In genomic region chr2:57900168-57900567, GRCm38 (mm10) we compare ENCODE assay signal across 16 mouse cellular contexts.
DNase-seq lines count a peak whose midpoint lies in the region; ATAC-seq and TF ChIP-seq lines count a peak whose summit lies in the region.
"Had no signal": no experiment of that assay in that cellular context is flagged by ENCODE, and none has a peak within 500 bp of the region (broad histone marks: within the 10 kb centered on the region; RNA-seq: fewer than 3 reads in every experiment).

No protein-coding gene starts in this region.

- intact Hi-C loops in left cerebral cortex, adult 2 months (cut with DNase I), result loop anchor here (2.0 kb wide), 2 partner anchors 31 to 51 kb away; no protein-coding TSS in a partner anchor

- no peak for ATAC-seq in embryonic facial prominence, embryonic 13.5 days (ENCODE audit: insufficient number of reproducible peaks, insufficient read depth, low FRiP score, low TSS enrichment, low read depth)
- ATAC-seq in limb, embryonic 14.5 days (ENCODE audit: low FRiP score, low read depth), result no peak
- no peak for ATAC-seq in intestine, postnatal 0 days
- ATAC-seq: intestine, embryonic 15.5 days had no signal

- peaks cover 10% of the 10 kb centered on the region; the same call in 1 of the 2 replicates for H3K4me1 ChIP-seq in embryonic facial prominence, embryonic 13.5 days
- H3K4me1 ChIP-seq in embryonic facial prominence, embryonic 10.5 days, result no peaks in the 10 kb centered on the region
- no peaks in the 10 kb centered on the region; the same call in 1 of the 2 replicates for H3K4me1 ChIP-seq in limb, embryonic 14.5 days (ENCODE audit: control insufficient read depth, insufficient read depth, low read length)
- H3K4me1 ChIP-seq in intestine, postnatal 0 days (replicated peaks; ENCODE audit: control insufficient read depth, insufficient read depth, low read length), result no peaks in the 10 kb centered on the region
- H3K4me1 ChIP-seq: intestine, embryonic 15.5 days; liver, embryonic 15.5 days; neural tube, embryonic 13.5 days had no signal

- peak overlapping the region; percentile 75 for H3K27ac ChIP-seq in embryonic facial prominence, embryonic 13.5 days
- no peak overlapping the region for H3K27ac ChIP-seq in embryonic facial prominence, embryonic 10.5 days (replicated peaks)
- peak overlapping the region; percentile 53; the same call in 1 of the 2 replicates for H3K27ac ChIP-seq in left cerebral cortex, adult 2 months
- H3K27ac ChIP-seq in limb, embryonic 14.5 days (replicated peaks; ENCODE audit: low read depth, low read length), result peak overlapping the region; percentile 41
- H3K27ac ChIP-seq in intestine, postnatal 0 days (ENCODE audit: low read depth, low read length), result no peak overlapping the region
- H3K27ac ChIP-seq: intestine, embryonic 15.5 days; liver, embryonic 15.5 days; neural tube, embryonic 13.5 days had no signal

- 85% methylated on average over 7 of the region's 7 CpGs for WGBS in embryonic facial prominence, embryonic 13.5 days
- WGBS in embryonic facial prominence, embryonic 10.5 days, result 93% methylated on average over 7 of the region's 7 CpGs
- WGBS in limb, embryonic 14.5 days, result 87% methylated on average over 7 of the region's 7 CpGs
- WGBS in intestine, postnatal 0 days, result 82% methylated on average over 7 of the region's 7 CpGs

- H3K27me3 ChIP-seq in embryonic facial prominence, embryonic 13.5 days, result no peaks in the 10 kb centered on the region
- no peaks in the 10 kb centered on the region for H3K27me3 ChIP-seq in embryonic facial prominence, embryonic 10.5 days (replicated peaks; ENCODE audit: low read depth, poor library complexity, severe bottlenecking)
- no peaks in the 10 kb centered on the region for H3K27me3 ChIP-seq in limb, embryonic 14.5 days (ENCODE audit: control insufficient read depth, insufficient read depth, low read length)
- no peaks in the 10 kb centered on the region for H3K27me3 ChIP-seq in intestine, postnatal 0 days (replicated peaks; ENCODE audit: control insufficient read depth, insufficient read depth, low read length)
- H3K27me3 ChIP-seq: heart, embryonic 12.5 days; intestine, embryonic 15.5 days; liver, embryonic 15.5 days; neural tube, embryonic 13.5 days had no signal

- H3K36me3 ChIP-seq in embryonic facial prominence, embryonic 13.5 days, result no peaks in the 10 kb centered on the region
- H3K36me3 ChIP-seq in embryonic facial prominence, embryonic 10.5 days (replicated peaks), result no peaks in the 10 kb centered on the region
- H3K36me3 ChIP-seq in limb, embryonic 14.5 days (ENCODE audit: control insufficient read depth, insufficient read depth, low read length), result no peaks in the 10 kb centered on the region
- no peaks in the 10 kb centered on the region for H3K36me3 ChIP-seq in intestine, postnatal 0 days (ENCODE audit: control insufficient read depth, insufficient read depth)
- H3K36me3 ChIP-seq: heart, embryonic 12.5 days; intestine, embryonic 15.5 days; liver, embryonic 15.5 days; neural tube, embryonic 13.5 days had no signal

- no peak overlapping the region for H3K4me3 ChIP-seq in embryonic facial prominence, embryonic 13.5 days
- no peak overlapping the region for H3K4me3 ChIP-seq in embryonic facial prominence, embryonic 10.5 days
- no peak overlapping the region for H3K4me3 ChIP-seq in left cerebral cortex, adult 2 months
- H3K4me3 ChIP-seq in limb, embryonic 14.5 days (replicated peaks; ENCODE audit: low read length), result no peak overlapping the region
- H3K4me3 ChIP-seq in intestine, postnatal 0 days (ENCODE audit: low read depth, low read length), result no peak overlapping the region
- H3K4me3 ChIP-seq: heart, embryonic 12.5 days; intestine, embryonic 15.5 days; layer of hippocampus, adult 2 months; liver, embryonic 15.5 days; neural tube, embryonic 13.5 days had no signal

- H3K9ac ChIP-seq in embryonic facial prominence, embryonic 13.5 days, result no peak overlapping the region
- no peak overlapping the region for H3K9ac ChIP-seq in limb, embryonic 14.5 days (ENCODE audit: low read depth, low read length, severe bottlenecking)
- H3K9ac ChIP-seq in intestine, postnatal 0 days (ENCODE audit: low read depth, low read length), result no peak overlapping the region
- H3K9ac ChIP-seq: heart, embryonic 12.5 days; intestine, embryonic 15.5 days; liver, embryonic 15.5 days; neural tube, embryonic 13.5 days had no signal

- no peaks in the 10 kb centered on the region for H3K9me3 ChIP-seq in embryonic facial prominence, embryonic 13.5 days
- H3K9me3 ChIP-seq in embryonic facial prominence, embryonic 10.5 days, result no peaks in the 10 kb centered on the region
- no peaks in the 10 kb centered on the region for H3K9me3 ChIP-seq in limb, embryonic 14.5 days (ENCODE audit: control insufficient read depth, low read length)
- H3K9me3 ChIP-seq in intestine, postnatal 0 days (ENCODE audit: control insufficient read depth), result no peaks in the 10 kb centered on the region
- H3K9me3 ChIP-seq: heart, embryonic 12.5 days; intestine, embryonic 15.5 days; liver, embryonic 15.5 days; neural tube, embryonic 13.5 days had no signal

- H3K4me2 ChIP-seq in embryonic facial prominence, embryonic 13.5 days, result no peak overlapping the region
- no peak overlapping the region for H3K4me2 ChIP-seq in limb, embryonic 14.5 days (replicated peaks; ENCODE audit: low read depth, low read length, severe bottlenecking)
- H3K4me2 ChIP-seq in intestine, postnatal 0 days (replicated peaks; ENCODE audit: low read depth), result no peak overlapping the region
- H3K4me2 ChIP-seq: intestine, embryonic 15.5 days; liver, embryonic 15.5 days; neural tube, embryonic 13.5 days had no signal

- no peak for DNase-seq in embryonic facial prominence, embryonic 10.5 days (ENCODE audit: low spot score)
- no peak for DNase-seq in left cerebral cortex, adult 2 months (ENCODE audit: extremely low spot score in 1 of 2, low spot score in 2 of 2)
- no peak for DNase-seq in left cerebral cortex, adult 9 months (ENCODE audit: low spot score in 2 of 2)
- peak; percentile 56 for DNase-seq in cerebellum, adult 8-10 months
- DNase-seq in limb, embryonic 14.5 days (ENCODE audit: low spot score), result no peak
- DNase-seq in kidney, postnatal 10 days, result no peak
- DNase-seq: adrenal gland, postnatal 36 days; gastrocnemius, postnatal 36 days; lung, postnatal 14 days had no signal

- TF ChIP-seq CTCF in left cerebral cortex, adult 2 months (IDR thresholded peaks at IDR 0.05), result no peak
- TF ChIP-seq CTCF in intestine, postnatal 0 days (IDR thresholded peaks at IDR 0.05; ENCODE audit: low read depth), result no peak

- TF ChIP-seq POLR2A in limb, embryonic 14.5 days (IDR thresholded peaks at IDR 0.05; ENCODE audit: borderline replicate concordance, extremely low read depth, insufficient read depth, insufficient read length), result no peak

Comparison
In these comparisons a context has a peak if more than half of its experiments do, and no peak if none do; other contexts are left out.
1. H3K27ac ChIP-seq: peak in embryonic facial prominence, embryonic 13.5 days (single experiment), left cerebral cortex, adult 2 months (single experiment) and limb, embryonic 14.5 days (single experiment); none in embryonic facial prominence, embryonic 10.5 days (single experiment) and intestine, postnatal 0 days (single experiment).